Mouse (Mus musculus): ENCODE results near the gene Myo18a.

DNA sequence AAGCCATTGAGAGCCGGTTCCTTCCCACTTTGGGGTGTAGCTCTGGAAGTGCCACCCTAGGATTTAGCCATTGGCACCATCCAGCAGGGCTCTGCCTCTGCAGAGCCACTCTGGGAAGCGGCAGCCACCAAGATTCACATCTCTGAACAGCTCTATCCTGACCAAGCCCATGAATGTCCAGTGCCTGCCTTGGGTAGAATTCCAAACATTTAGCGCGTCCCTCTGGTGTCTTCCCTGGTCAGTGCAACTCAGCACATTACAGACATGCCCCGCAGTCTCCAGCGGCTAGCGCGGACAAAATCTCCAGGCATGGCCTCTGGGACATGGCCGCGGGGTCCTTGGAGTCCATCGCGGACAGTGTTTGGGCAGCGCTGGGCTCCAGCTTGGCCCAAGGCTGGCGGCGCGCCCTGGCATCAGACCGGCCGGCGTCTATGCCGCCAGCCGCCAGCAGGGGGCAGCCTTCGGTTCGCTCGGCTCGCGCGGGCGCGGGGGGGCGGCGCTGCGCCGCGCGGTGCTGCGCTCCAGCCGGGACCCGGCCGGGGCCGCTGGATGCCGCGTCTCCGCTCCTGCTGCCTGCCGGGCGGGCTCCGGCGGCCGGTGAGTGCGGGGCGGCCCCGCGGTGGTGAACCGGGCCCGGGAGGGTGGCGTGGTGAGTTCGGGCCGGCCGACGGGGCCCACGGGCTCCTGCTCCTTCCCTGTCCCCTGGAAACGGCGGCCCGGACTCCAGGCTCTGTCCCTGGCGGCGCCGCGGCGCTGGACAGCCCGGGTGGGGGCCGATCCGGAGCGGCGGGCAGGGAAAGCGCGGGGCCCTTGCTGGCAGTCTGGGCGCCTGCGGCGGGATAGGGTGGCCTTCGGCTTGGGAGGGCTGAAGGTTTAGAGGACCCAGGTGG lies at the start of gene Myo18a:
- TF ChIP-seq MAX (IDR thresholded peaks at IDR 0.05) (no peak), CTCF (IDR thresholded peaks at IDR 0.05; ENCODE audit: control insufficient read depth, insufficient read depth, insufficient read length) (peak; percentile 98)
